Mouse (Mus musculus): ENCODE measurements around the gene Pou3f3.
A peak's percentile ranks its signal among the peaks of the same experiment; 100 is the strongest.

Pou3f3 gene

DNA sequence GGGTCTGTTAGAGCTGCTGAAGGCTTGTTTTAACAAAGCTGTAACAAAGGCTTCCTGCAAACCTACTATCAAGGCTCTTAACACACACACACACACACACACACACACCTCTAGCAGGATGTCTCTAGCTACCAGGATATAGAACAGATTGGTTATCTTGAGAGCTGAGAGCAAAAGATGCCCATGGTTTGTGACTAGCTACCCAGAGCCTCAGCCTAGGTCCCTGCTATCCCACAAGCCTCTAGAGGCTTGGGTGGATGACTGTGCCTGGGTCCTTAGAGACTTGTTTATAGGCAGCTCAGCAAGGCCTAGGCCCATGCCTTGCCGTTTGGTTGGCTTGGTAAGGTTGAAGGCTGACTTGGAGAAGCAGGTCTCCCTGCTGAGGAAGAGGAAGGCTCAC lies 13.5 kb downstream of the Pou3f3 start:
- ATAC-seq (ENCODE audit: insufficient number of reproducible peaks, low FRiP score, low TSS enrichment), result no peak

GRCm38 (mm10) chr1:42709431-42710160 lies 14.0 kb downstream of the Pou3f3 start:
- ATAC-seq (ENCODE audit: insufficient number of reproducible peaks, low FRiP score, low TSS enrichment), result no peak

DNA sequence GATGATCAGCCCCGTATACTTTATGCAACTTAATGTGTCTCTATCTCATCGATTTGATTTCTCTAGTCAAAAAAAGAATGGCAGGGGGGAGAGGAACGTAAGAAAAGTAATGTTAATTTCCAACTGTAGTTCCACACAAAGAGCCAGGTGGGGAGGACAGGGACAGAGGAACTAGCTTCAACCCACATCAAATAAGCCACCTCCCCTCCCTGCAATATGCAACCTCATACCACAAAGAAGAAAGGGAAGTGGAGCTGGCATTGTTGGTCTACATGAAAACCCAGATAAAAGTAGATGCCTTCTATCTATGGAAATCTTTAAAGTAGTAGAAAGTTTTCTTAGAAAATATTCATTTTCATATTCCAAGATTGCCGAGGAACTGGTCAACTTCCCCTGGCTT lies 14.7 kb downstream of the Pou3f3 start:
- ATAC-seq (ENCODE audit: insufficient number of reproducible peaks, low FRiP score, low TSS enrichment), result no peak

GRCm38 (mm10) chr1:42710995-42711394 lies 15.4 kb downstream of the Pou3f3 start:
- ATAC-seq (ENCODE audit: insufficient number of reproducible peaks, low FRiP score, low TSS enrichment), result no peak

DNA sequence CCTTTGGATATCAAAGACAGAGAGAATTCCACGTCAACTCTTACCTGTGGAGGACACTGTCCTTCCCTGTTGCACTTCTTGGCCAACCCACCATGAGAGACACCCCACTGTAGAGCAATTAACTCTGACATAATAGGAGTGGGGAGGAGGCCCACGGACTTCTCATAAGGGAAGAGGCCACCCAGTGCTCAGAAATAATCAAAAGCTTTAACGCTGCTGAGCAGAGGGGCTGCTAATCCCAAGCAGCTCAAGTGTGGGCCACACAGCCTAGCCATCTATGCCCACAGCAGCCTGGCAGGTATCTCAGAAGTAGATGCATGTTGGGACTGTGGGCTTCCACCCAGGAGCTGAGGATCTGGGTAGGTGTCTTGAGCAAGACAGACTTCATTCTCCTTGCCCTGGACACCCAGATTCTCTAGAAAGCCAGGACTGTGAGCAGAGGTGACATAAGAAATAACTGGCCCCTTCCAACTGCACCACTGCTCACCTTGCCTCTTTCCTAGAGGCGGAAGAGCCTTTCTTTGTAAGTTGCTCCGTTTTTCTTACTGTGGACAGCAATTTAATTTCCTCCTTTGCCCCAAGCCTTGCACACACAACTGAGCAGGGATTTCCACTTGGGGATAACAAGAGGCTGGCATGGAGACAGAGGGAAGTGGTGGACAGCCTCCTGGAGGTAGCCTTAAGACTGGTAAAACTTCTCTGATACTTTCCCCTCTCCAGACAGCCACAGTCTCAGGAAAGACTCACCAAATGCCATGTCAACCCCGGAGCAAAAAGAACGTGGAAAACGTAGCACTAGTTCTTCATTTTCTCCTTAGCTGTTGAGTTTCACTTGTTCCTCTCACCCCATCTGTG lies 16.1 kb downstream of the Pou3f3 start:
- no peak for ATAC-seq (ENCODE audit: insufficient number of reproducible peaks, low FRiP score, low TSS enrichment)

- ATAC-seq (ENCODE audit: insufficient number of reproducible peaks, low FRiP score, low TSS enrichment), result no peak
These were observed 16.7 kb downstream of the Pou3f3 start for GRCm38 (mm10) chr1:42712311-42712690.

GRCm38 (mm10) chr1:42713104-42713932 lies 17.8 kb downstream of the Pou3f3 start:
- ATAC-seq (ENCODE audit: insufficient number of reproducible peaks, low FRiP score, low TSS enrichment), result 0 out of 2 replicates have a peak, but pooled peaks have one; percentile 7

- peak; percentile 57; the same call in 1 of the 2 replicates for ATAC-seq (ENCODE audit: insufficient number of reproducible peaks, low FRiP score, low TSS enrichment)
These were observed 18.7 kb downstream of the Pou3f3 start for GRCm38 (mm10) chr1:42714016-42714931.

- no peak for ATAC-seq (ENCODE audit: insufficient number of reproducible peaks, low FRiP score, low TSS enrichment)
These were observed 23.0 kb downstream of the Pou3f3 start for GRCm38 (mm10) chr1:42718549-42718948.

DNA sequence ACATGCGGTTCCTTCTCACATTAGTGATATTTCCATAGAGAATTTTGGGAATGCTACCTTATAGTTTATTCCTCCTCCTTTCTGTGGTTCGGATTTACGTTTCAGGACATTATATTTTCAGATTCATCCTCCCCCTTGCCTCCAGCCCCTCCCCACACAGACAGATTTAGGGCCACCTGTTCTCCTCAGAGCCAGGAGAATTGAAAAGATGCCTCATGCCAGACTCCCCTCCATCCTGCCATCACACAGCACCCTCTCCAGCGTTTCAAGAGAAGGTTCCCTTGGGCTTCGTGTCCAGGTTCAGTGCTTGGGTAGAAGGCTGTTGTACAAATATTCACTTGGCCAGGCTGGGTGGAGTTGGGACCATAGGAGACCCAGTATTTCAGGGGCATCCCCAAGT lies 25.8 kb downstream of the Pou3f3 start:
- ATAC-seq (ENCODE audit: insufficient number of reproducible peaks, low FRiP score, low TSS enrichment), result no peak

GRCm38 (mm10) chr1:42723769-42724300 lies 28.3 kb downstream of the Pou3f3 start:
- no peak for ATAC-seq (ENCODE audit: insufficient number of reproducible peaks, low FRiP score, low TSS enrichment)

DNA sequence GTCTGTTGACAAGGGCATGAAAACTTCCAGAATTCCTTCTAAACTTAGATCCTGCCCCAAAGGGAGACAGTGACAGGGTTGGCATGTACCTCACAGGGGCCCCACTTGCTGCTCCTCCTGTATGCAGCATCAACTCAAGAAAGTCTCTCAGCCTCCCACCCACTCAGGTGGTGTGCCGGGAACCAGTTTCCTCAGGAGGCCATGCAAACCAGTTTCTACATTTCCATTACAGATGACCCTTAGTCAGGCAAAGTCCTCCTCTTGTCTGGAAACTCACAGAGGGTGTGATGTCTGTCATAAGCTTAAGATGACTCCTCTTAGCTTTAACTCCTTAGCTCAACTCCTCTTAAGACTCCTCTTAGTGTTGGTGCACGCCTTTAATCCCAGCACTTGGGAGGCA lies 29.3 kb downstream of the Pou3f3 start:
- no peak for ATAC-seq (ENCODE audit: insufficient number of reproducible peaks, low FRiP score, low TSS enrichment)

DNA sequence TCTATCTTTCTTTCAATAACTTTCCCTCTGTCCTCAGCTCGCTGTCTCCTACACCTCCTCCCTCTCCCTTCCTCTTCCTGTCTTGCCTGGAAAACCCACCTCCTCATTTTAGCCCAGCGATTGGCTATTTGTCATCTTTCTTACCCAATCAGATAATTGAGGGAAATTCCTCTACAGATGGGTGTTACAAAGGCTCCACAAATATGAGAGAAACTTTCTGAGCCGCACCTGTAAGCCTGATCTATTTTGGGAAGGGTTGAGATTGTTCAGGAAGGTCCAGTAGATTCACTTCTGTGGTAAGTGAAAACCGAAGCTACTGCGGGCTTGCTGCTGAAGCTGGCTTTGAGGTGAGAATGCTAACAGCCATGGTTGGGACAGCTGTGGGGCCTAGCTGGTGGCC lies 31.6 kb downstream of the Pou3f3 start:
- ATAC-seq (ENCODE audit: insufficient number of reproducible peaks, low FRiP score, low TSS enrichment), result no peak

DNA sequence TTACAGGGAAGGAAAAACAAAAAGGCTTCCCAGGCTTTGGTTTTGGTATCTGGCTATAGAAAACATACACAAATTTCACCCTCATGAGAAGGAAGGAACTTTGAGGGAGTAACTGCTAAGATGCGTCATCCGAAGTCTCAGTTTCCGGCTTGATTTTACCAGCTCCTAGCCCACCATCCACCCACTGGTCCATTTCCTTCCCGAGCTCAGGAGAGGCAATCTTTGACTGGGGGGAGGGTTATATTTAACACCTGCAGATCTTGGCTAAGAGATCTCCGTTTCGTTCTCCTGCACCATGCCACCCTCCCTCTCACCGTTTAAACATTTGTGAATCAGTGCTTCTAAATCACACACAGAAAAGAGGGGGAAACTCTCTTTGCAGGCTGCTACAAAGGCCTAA lies 32.1 kb downstream of the Pou3f3 start:
- ATAC-seq (ENCODE audit: insufficient number of reproducible peaks, low FRiP score, low TSS enrichment), result no peak

DNA sequence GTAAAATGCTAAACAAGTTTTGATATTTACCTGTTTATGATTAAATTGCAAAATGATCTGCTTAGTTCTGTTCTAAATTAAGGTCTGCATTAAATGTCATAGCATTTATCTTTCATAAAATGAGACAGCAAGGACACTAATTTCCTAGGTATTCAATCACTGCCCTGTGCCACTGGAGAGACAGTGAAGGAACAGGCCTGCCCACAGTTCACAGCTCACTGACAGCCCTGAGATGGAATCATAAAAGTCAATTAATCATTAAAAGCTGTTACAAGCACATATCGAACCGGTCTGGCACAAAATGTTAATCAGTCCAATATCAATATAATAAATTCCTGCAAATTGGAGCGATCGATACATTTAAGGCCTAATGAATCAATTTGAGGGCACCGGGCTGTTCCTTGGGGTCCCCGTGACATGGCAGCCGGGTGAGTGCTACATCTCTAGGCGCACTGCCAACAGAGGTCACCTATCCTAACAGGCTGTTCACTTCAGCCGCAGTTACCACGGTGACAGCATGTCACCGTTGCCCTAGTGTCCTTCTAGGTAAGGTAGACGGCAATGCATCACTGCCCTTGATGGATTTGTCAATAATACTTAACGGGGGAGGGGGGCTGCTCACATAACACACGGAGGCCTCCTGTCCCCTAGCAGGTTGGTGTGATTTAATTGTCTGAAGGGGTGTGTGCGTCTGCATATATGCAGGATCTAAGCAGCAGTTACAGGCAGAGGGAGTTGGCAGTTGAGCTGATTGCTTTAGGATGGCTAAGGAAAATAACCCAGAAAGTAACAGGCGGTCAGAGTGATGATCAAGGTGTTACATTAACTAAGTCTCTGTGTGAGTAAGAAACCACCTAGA lies 46.0 kb downstream of the Pou3f3 start:
- ATAC-seq (ENCODE audit: insufficient number of reproducible peaks, low FRiP score, low TSS enrichment), result no peak

DNA sequence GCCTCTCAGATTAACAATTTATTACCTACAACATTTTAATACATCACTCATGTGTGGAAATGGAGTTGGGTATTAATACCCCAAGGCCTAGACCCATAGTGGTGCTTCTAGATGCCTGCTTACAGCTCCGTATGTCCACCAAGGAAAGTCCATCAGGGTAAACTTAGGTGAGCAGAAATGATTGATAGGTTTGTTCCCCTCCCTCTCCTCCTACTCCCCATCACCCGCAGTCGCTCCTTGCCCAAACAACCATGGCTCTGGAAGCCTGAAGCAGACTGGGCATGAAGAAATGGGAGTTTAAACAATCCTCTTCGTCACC lies 46.6 kb downstream of the Pou3f3 start:
- no peak for ATAC-seq (ENCODE audit: insufficient number of reproducible peaks, low FRiP score, low TSS enrichment)

DNA sequence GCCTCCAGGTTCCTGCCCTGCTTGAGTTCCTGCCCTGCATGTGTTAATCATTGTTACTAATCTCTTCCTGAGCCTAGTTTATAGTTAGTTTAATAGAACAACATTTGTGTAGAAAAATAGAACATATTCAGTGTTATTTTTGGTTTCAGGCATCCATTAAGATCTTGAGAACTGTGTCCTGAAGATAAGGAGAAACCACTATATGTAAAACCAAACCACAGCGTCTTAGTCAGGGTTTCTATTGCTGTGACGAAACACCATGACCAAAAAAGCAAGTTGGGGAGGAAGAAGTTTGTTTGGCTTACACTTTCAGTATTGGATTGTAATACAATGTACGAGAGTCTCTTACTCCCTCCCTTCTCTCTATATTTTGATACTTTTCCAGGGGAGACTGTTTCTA lies 49.5 kb downstream of the Pou3f3 start:
- ATAC-seq (ENCODE audit: insufficient number of reproducible peaks, low FRiP score, low TSS enrichment), result no peak

DNA sequence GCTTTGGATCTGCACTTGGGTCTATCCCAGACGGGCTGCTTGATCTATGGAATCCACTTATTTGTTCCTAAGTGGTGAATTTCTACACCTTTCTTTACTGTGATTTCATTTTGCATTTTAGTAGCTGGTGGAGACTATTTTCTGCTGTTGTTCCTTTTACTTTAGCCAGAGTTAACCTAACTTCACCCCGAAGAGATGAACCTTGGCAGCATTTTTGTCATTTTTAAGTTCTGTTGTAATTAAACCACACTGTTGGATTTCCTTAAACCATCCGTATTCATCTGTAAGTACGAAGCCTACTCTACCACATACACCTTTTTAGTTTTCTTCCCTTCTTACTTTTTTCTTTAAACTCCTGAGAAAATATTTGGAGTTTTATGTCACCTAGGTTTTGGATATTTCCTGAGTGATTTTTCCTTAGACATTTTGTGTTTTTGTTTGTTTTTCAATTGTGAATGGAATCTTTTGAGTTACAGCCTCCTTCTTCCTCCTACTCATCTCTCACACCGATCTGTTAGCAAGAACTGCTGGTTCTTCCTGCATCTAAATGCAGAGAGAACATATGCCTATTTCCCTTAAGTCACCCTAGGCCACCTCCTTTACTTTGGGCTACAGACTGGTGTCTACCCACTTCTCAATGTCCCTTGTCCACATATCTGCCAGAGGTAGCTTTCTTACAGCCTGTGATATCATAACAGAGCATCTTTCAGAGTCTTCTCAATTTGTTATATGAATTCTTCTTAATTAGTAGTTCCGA lies 54.1 kb downstream of the Pou3f3 start:
- ATAC-seq (ENCODE audit: insufficient number of reproducible peaks, low FRiP score, low TSS enrichment), result no peak

All from cerebellum, adult (tissue).